Mouse (Mus musculus) CH12F3 (cell line): ENCODE data around the gene Nrp1.

Source experiments
- in situ Hi-C: fragments of 300-500 bp; cut with MboI; formaldehyde crosslinking; loops from 2 replicates; pipeline ENCODE4 v1.14.3; 2020; ENCODE audit warnings: low sequenced_read_pairs

The Nrp1 gene

GRCm38 (mm10) chr8:128358406-128358755, at the start of gene Nrp1:
Gene Nrp1 (plus strand): TSS chr8:128358604.
- in situ Hi-C loops: loop anchor here (25.0 kb wide), 1 partner anchor 1021 kb away; no protein-coding TSS in a partner anchor

DNA sequence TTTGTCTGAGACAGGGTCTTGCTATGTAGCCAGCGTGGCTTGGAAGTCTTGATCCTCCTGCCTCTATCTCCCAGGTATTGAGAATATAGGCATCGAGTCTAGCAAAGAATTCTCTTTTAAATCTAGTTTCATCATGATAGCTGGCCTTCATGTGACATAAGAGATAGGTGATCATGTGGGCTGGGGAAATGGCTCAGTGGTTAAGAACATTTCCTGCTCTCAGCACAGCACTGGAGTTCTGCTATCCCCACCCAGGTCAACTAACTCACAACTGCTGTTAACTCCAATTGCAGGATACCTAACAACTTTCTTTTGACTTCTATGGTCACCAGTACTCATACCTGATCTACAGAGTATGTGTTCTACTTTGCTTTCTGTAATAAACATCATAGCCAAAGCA, 37.6 kb upstream of the Nrp1 start:
- in situ Hi-C loops: no loop called here

GRCm38 (mm10) chr8:128327281-128327680, 31.1 kb upstream of the Nrp1 start:
- in situ Hi-C loops: no loop called here

- in situ Hi-C loops: no loop called here
Measured at GRCm38 (mm10) chr8:128327922-128328321, 30.5 kb upstream of the Nrp1 start.

- in situ Hi-C loops: no loop called here
Measured at GRCm38 (mm10) chr8:128329502-128329901, 28.9 kb upstream of the Nrp1 start.

DNA sequence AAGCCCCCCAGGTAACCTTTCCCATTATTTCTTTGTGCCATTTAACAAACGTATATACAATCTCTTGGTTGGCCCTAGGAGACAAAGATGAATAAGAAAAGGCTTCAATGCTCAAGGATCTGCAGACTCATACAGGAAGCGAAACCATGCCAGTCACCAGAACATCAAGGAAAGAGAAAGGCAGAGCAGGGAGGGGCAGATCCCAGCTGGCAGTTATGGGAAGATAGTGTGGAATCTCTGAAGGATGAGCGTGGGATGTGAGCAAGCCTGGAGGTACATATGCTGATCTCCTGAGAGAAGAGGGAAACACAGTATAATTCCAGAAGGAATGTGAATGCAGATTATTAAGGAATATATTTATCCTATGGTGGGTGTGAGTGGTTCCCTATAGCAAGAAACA, 22.4 kb upstream of the Nrp1 start:
- in situ Hi-C loops: no loop called here

- in situ Hi-C loops: no loop called here
Measured at GRCm38 (mm10) chr8:128338951-128339350, 19.5 kb upstream of the Nrp1 start.

GRCm38 (mm10) chr8:128339521-128339920, 18.9 kb upstream of the Nrp1 start:
- in situ Hi-C loops: no loop called here

- in situ Hi-C loops: loop anchor here (25.0 kb wide), 1 partner anchor 1013 kb away; no protein-coding TSS in a partner anchor
Measured at GRCm38 (mm10) chr8:128350405-128350804, 8.0 kb upstream of the Nrp1 start.

- in situ Hi-C loops: loop anchor here (25.0 kb wide), 1 partner anchor 1014 kb away; no protein-coding TSS in a partner anchor
Measured at GRCm38 (mm10) chr8:128351211-128351610, 7.2 kb upstream of the Nrp1 start.

DNA sequence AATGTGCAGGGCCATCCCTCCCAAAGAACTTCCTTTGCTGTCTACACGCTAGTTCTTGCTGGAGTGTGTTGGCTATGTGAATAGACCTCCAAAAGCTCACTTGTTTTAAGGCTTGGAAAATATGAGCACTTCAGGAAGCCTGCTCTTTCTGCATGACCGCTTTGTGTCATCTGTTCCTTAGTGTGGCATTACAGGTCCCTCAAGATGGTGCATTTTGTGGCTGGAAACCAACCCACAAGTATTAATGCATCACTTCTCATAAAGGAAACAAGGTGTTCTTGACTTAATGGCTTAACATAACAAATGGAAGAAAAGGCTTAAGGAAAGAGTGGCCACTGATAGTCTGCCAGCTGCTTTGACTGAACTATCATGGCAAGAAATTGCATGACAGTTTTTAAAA, 5.6 kb upstream of the Nrp1 start:
- in situ Hi-C loops: loop anchor here (25.0 kb wide), 1 partner anchor 1016 kb away; no protein-coding TSS in a partner anchor

DNA sequence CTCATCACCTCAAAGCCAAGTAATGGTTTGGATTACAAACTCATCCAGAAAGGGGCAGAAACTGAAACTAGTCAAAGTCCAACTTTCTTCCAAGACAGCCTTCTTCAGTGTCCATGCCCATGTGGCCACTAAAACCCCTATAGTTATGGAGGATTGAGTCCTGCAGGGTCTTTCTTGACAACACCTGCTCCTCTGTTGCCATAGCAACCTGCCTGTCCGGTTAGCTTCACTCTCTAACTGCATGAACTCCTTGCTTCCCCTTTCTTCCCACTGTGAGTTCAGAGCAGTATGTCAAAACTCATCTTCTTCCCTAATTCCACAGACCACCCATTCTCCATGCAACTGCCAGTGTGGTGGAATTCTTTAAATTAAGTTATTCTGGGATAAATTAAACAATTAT, 4.4 kb upstream of the Nrp1 start:
- in situ Hi-C loops: loop anchor here (25.0 kb wide), 1 partner anchor 1017 kb away; no protein-coding TSS in a partner anchor

DNA sequence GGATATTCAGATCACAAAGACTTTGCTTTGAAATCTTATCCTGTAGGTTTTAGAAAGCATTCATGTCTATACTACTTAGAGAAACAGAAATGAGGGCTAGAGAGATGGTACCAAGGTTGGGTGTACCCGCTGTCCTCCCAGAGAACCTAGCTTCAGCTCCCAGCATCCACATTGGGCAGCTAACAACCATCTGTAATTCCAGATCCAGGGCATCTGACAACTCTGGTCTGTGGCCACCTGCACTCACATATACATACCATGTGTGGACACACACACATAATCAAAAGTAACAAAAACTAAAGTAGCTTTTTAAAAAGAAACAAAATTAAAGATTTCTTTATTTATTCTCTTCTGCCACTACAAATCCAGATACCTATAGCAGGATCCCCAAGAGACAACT, 3.3 kb upstream of the Nrp1 start:
- in situ Hi-C loops: loop anchor here (25.0 kb wide), 1 partner anchor 1018 kb away; no protein-coding TSS in a partner anchor

GRCm38 (mm10) chr8:128356170-128356569, 2.2 kb upstream of the Nrp1 start:
- in situ Hi-C loops: loop anchor here (25.0 kb wide), 1 partner anchor 1019 kb away; no protein-coding TSS in a partner anchor

DNA sequence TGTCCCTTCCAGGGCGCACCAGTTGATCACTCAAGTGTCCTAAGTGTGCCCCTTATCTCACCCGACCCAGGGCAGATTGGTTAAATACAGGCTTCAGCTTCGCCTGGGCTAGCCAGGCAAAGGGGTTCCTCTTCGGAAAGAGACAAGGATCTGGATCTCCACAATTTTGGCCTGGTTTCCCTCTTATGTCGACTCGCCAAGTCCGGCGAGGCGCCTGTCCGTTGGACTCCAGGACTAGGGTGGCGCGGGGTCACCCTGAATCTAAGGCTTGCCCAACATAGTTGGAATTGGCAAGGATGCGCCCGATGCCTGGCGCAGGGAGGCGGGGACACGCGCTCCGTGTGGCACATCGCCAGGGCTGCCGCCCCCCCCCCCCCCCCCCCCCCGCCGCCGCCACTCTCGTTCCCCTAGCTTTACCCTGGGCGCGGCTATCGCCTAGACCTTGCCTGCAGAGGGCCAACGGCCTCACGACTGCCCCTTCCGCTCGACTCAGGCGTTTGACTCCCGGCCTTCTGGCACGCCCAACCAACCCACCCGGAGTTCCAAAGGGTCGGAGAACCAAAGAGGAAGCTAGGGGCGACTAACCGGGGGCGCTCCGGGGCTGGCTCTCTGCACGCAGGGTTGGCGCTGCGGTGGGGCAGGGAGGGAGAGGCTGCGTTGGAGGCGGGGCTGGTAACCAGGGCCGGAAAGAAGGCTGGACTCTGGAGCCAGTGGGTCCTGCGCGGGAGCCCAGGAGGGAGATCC, 1.4 kb upstream of the Nrp1 start:
- in situ Hi-C loops: loop anchor here (25.0 kb wide), 1 partner anchor 1020 kb away; no protein-coding TSS in a partner anchor

DNA sequence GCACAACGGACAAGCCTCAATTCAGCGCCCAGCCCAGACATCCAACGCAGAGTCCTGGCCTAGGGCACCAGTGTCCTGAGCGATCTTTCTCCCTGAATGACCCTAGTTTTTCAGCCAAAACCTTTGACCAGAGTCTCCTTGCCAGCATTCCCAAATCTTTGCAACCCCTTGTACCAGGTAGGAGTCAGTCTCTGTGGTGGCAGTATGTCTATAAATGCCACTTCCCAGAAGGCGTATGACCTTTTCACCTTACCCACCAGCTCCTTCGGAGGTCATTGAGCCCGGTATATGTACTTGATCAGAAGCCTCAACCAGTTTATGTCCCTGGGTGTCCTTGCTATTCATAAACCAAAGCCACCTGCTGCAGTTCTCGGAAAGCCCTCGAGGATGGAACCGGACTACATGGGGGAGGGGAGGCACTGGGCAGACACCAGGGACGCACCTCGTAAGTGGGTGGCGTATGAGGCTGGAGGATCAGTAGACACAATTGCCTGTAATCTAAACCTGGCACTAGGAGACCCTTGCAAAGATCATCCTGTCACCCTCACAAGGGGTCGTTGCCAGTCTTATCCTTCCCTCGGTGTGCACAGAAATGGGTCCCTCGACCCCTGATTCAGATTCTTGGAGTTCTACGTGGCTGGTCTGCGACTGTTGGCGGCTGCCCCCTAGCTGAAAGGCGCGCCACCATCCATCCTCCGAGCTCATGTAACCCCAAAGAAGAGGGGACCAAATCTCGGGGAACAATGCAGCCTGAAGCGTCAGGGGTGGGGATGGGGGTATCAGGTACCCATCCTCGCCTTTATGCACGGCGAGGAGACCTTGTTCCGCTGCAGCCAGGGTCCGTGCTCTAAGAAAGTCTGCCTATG, 631 bp upstream of the Nrp1 start:
- in situ Hi-C loops: loop anchor here (25.0 kb wide), 1 partner anchor 1020 kb away; no protein-coding TSS in a partner anchor

GRCm38 (mm10) chr8:128358756-128359520, 534 bp downstream of the Nrp1 start:
- in situ Hi-C loops: loop anchor here (25.0 kb wide), 1 partner anchor 1022 kb away; no protein-coding TSS in a partner anchor

- in situ Hi-C loops: loop anchor here (10.0 to 25.0 kb wide), 2 partner anchors 765 to 1022 kb away; no protein-coding TSS in a partner anchor
Measured at GRCm38 (mm10) chr8:128359521-128360318, 1.3 kb downstream of the Nrp1 start.

- in situ Hi-C loops: loop anchor here (10.0 to 25.0 kb wide), 2 partner anchors 767 to 1024 kb away; no protein-coding TSS in a partner anchor
Measured at GRCm38 (mm10) chr8:128361343-128361870, 3.0 kb downstream of the Nrp1 start.
